Mouse (Mus musculus) midbrain, embryonic 11.5 days (tissue): ENCODE data around the gene Fcho2. TPM values are rescaled to one million over a fixed set of nuclear protein-coding genes. Genes with fewer than 3 reads are reported as not detected.

Source experiments
- ATAC-seq: fragments of 200-750 bp; cut with Nextera tagmentation; 2 replicates; pipeline ENCODE4 v1.8.0; 2017; ENCODE audit warnings: moderate TSS enrichment, moderate library complexity; ENCODE audit not compliant: low FRiP score
- DNase-seq: peaks from one replicate; pipeline ENCODE4 v3.0.0; 2015; ENCODE audit warnings: low spot score; ENCODE audit errors: missing footprints
- H3K27ac ChIP-seq: fragments of 300-500 bp; sonication (generic); 2 replicates; pipeline ENCODE4 v1.5.1; 2014; ENCODE audit warnings: low read depth, low read length
- H3K27me3 ChIP-seq: fragments of 300-500 bp; sonication (generic); 2 replicates; pipeline ENCODE4 v1.6.1; 2014; ENCODE audit warnings: mild to moderate bottlenecking, low read length, moderate library complexity, mixed read lengths; ENCODE audit not compliant: control insufficient read depth, insufficient read depth
- H3K36me3 ChIP-seq: fragments of 300-500 bp; sonication (generic); 2 replicates; pipeline ENCODE4 v1.6.1; 2014; ENCODE audit warnings: mild to moderate bottlenecking, low read length, moderate library complexity, mixed read lengths; ENCODE audit not compliant: control insufficient read depth, insufficient read depth
- H3K4me1 ChIP-seq: fragments of 300-500 bp; sonication (generic); 2 replicates; pipeline ENCODE4 v1.6.1; 2014; ENCODE audit warnings: low read length; ENCODE audit not compliant: control insufficient read depth, insufficient read depth
- H3K4me2 ChIP-seq: fragments of 300-500 bp; sonication (generic); 2 replicates; pipeline ENCODE4 v1.6.1; 2014; ENCODE audit warnings: mild to moderate bottlenecking, moderate library complexity
- H3K4me3 ChIP-seq: fragments of 300-500 bp; sonication (generic); 2 replicates; pipeline ENCODE4 v1.5.1; 2014; ENCODE audit warnings: low read depth, low read length
- H3K9ac ChIP-seq: fragments of 300-500 bp; sonication (generic); 2 replicates; pipeline ENCODE4 v1.6.1; 2014; ENCODE audit warnings: low read length
- H3K9me3 ChIP-seq: fragments of 300-500 bp; sonication (generic); 2 replicates; pipeline ENCODE4 v1.6.1; 2016; ENCODE audit warnings: low read length; ENCODE audit not compliant: control insufficient read depth
- WGBS: fragments of 180-500 bp; shearing (Covaris S2); extraction: QIAGEN DNeasy Blood & Tissue Kit; methylation state at CpG from one replicate; pipeline ENCODE4 v1.1.7; 2014; 5-methylcytosine and 5-hydroxymethylcytosine counted together
- polyA plus RNA-seq: library from polyadenylated mRNA; unstranded; fragments of >200 nt; fragmentation: Nextera tagmentation; extraction: Ambion mirVana; gene quantifications from 2 replicates; pipeline ENCODE4 v1.2.1, GENCODE M21; 2014

Fcho2 gene
- polyA plus RNA-seq, 1 experiment from 2014 or later: 23.4 TPM

- ATAC-seq (no peak), DNase-seq (peak; percentile 2)
- H3K36me3 ChIP-seq: no peaks in the 10 kb centered on the region
- H3K4me2 ChIP-seq: peak overlapping the region; percentile 63; the same call in 1 of the 2 replicates
- H3K9ac ChIP-seq: no peak overlapping the region
- H3K9me3 ChIP-seq: no peaks in the 10 kb centered on the region
- no peaks in the 10 kb centered on the region for H3K27me3 ChIP-seq
- H3K27ac ChIP-seq: no peak overlapping the region
- H3K4me1 ChIP-seq: peaks cover 8% of the 10 kb centered on the region
- 87% methylated on average over 2 of the region's 2 CpGs for WGBS
- no peak overlapping the region for H3K4me3 ChIP-seq
These were observed 2.1 kb downstream of the Fcho2 start for GRCm38 (mm10) chr13:98813167-98813566.

DNA sequence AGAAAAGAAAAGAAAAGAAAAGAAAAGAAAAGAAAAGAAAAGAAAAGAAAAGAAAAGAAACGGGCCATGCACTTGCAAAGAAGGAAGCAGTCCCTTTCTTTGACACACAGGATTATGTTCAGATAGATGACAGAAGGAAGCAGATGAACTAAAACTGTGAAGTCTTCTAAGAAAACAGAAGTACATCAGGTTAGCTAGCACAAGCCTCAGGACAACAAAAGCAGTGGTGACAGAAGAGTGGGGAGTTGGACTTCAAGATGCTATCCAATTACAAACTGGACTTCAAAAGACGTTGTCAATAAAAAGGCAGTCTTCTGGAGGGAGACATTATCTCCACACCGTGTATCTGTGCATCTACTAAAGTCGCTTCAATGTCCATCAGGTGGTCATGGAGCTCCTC, 3.0 kb downstream of the Fcho2 start:
- Histone ChIP-seq H3K4me2 (no peak overlapping the region), H3K36me3 (no peaks in the 10 kb centered on the region), H3K4me3 (no peak overlapping the region), H3K9me3 (no peaks in the 10 kb centered on the region), H3K27ac (no peak overlapping the region), H3K9ac (no peak overlapping the region), H3K27me3 (no peaks in the 10 kb centered on the region), H3K4me1 (peaks cover 8% of the 10 kb centered on the region)
- ATAC-seq (no peak), DNase-seq (no peak)
- 75% methylated on average over 4 of the region's 4 CpGs for WGBS

- 80% methylated on average over 6 of the region's 6 CpGs for WGBS
- Histone ChIP-seq H3K4me3 (no peak overlapping the region), H3K4me2 (no peak overlapping the region), H3K9me3 (no peaks in the 10 kb centered on the region), H3K27me3 (no peaks in the 10 kb centered on the region), H3K9ac (no peak overlapping the region), H3K27ac (no peak overlapping the region), H3K36me3 (no peaks in the 10 kb centered on the region), H3K4me1 (peaks cover 4% of the 10 kb centered on the region)
- ATAC-seq (no peak), DNase-seq (no peak)
These were observed 5.1 kb downstream of the Fcho2 start for GRCm38 (mm10) chr13:98810143-98810542.

DNA sequence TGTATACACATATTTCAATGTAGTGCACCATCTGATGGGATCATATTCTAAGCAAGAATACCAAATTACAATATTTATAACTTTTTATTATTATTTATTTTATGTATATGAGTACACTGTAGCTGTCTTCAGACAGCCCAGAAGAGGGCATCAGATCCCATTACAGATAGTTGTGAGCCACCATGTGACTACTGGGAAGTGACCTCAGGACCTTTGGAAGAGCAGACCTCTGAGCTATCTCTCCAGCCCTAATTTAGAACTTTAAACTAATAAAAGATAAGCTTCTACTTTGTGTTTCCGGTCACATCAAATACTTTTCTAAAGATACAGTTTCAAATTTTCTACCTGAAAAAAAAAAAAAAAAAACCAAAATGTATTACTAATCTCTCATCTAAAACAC, 6.2 kb downstream of the Fcho2 start:
- DNase-seq (no peak), ATAC-seq (no peak)
- Histone ChIP-seq H3K27ac (no peak overlapping the region), H3K9me3 (no peaks in the 10 kb centered on the region), H3K4me3 (no peak overlapping the region), H3K4me2 (no peak overlapping the region), H3K4me1 (peaks cover 4% of the 10 kb centered on the region), H3K9ac (no peak overlapping the region), H3K27me3 (no peaks in the 10 kb centered on the region), H3K36me3 (no peaks in the 10 kb centered on the region)
- WGBS: 83% methylated on average over 1 of the region's 1 CpGs

DNA sequence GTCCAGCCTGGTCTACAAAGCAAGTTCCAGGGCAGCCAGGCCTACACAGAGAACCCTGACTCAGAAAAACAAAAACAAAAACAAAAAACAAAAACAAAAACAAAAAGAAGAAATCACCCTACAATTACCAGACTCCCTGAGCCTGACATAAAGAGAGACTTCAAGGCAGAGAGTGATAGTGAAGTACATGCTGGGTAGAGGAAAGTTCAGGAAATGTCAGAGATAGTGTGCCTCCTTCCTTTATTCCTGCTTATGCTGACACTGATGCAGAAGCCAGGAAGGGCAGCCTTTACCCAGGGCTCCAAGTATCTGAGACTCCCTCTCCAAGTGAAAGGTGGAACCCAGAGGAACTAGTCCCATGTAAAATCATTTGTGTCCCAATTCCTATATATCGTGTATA, 10.8 kb downstream of the Fcho2 start:
- no peak for ATAC-seq
- peak; percentile 51 for DNase-seq
- Histone ChIP-seq H3K9me3 (no peaks in the 10 kb centered on the region), H3K27me3 (no peaks in the 10 kb centered on the region), H3K27ac (no peak overlapping the region), H3K4me3 (no peak overlapping the region), H3K9ac (no peak overlapping the region), H3K36me3 (peaks cover 9% of the 10 kb centered on the region; the same call in 1 of the 2 replicates), H3K4me1 (no peaks in the 10 kb centered on the region), H3K4me2 (no peak overlapping the region)
- WGBS: 93% methylated on average over 1 of the region's 1 CpGs

GRCm38 (mm10) chr13:98803699-98804098, 11.6 kb downstream of the Fcho2 start:
- Histone ChIP-seq H3K27ac (no peak overlapping the region), H3K4me1 (no peaks in the 10 kb centered on the region), H3K9me3 (no peaks in the 10 kb centered on the region), H3K27me3 (no peaks in the 10 kb centered on the region), H3K9ac (no peak overlapping the region), H3K4me3 (no peak overlapping the region), H3K4me2 (no peak overlapping the region), H3K36me3 (peaks cover 9% of the 10 kb centered on the region; the same call in 1 of the 2 replicates)
- ATAC-seq: no peak
- WGBS: 89% methylated on average over 4 of the region's 4 CpGs
- peak; percentile 12 for DNase-seq

GRCm38 (mm10) chr13:98802957-98803356, 12.3 kb downstream of the Fcho2 start:
- 93% methylated on average over 3 of the region's 3 CpGs for WGBS
- Histone ChIP-seq H3K4me3 (no peak overlapping the region), H3K4me1 (no peaks in the 10 kb centered on the region), H3K36me3 (peaks cover 9% of the 10 kb centered on the region; the same call in 1 of the 2 replicates), H3K9me3 (no peaks in the 10 kb centered on the region), H3K27ac (no peak overlapping the region), H3K4me2 (no peak overlapping the region), H3K27me3 (no peaks in the 10 kb centered on the region), H3K9ac (no peak overlapping the region)
- ATAC-seq (no peak), DNase-seq (peak; percentile 12)

- no peaks in the 10 kb centered on the region for H3K4me1 ChIP-seq
- H3K9ac ChIP-seq: no peak overlapping the region
- no peak for ATAC-seq
- no peak for DNase-seq
- H3K4me3 ChIP-seq: no peak overlapping the region
- WGBS: 89% methylated on average over 3 of the region's 3 CpGs
- H3K4me2 ChIP-seq: no peak overlapping the region
- no peaks in the 10 kb centered on the region for H3K9me3 ChIP-seq
- H3K36me3 ChIP-seq: peaks cover 8% of the 10 kb centered on the region; the same call in 1 of the 2 replicates
- H3K27ac ChIP-seq: no peak overlapping the region
- no peaks in the 10 kb centered on the region for H3K27me3 ChIP-seq
These were observed 19.7 kb downstream of the Fcho2 start for GRCm38 (mm10) chr13:98795511-98795910.

GRCm38 (mm10) chr13:98792864-98793263, 22.4 kb downstream of the Fcho2 start:
- ATAC-seq (no peak), DNase-seq (no peak)
- Histone ChIP-seq H3K4me3 (no peak overlapping the region), H3K9me3 (no peaks in the 10 kb centered on the region), H3K9ac (no peak overlapping the region), H3K4me1 (no peaks in the 10 kb centered on the region), H3K27ac (no peak overlapping the region), H3K4me2 (no peak overlapping the region), H3K27me3 (no peaks in the 10 kb centered on the region), H3K36me3 (peaks cover 2% of the 10 kb centered on the region; the same call in 1 of the 2 replicates)
- 93% methylated on average over 1 of the region's 1 CpGs for WGBS
